Mouse (Mus musculus) liver, adult 2 months (tissue): Measurements from ENCODE around the gene Miga2.

Experiments used
- CTCF ChIP-seq: fragments of 200-500 bp; IDR thresholded peaks from 2 replicates; pipeline ENCODE4 v1.5.1; 2011; ENCODE audit warnings: low read depth, low read length, control low read depth
- POLR2A ChIP-seq: fragments of 200-500 bp; IDR thresholded peaks from 2 replicates; pipeline ENCODE4 v1.6.1; 2011; ENCODE audit warnings: low read length, control low read depth; ENCODE audit not compliant: insufficient read depth; ENCODE audit errors: extremely low read depth

DNA sequence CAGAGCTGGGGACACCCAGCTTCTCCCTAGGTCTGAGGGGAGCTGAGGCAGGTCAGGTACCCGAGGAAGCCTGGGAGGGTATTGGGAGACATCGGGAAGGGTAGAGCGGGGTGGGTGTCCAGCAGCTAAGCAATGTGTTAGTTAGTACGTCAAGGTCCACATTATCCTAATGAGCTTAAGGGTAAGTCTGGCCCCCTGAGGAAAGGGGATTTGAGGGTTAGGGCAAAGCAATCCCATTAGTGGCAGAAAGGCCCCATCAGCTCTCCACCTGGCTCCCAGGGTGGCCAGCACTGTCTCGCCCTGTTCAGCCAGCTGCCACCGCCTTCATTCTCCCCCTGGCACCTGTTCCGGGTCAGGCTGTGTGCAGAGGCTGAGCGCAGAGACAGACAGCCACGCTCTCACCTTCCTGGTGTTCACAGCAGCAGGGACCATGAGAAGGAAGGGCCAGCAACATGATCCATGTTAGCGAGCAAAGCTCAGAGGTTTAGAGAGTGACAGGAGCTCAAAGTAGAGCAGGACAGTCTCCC is 34.0 kb downstream of the Miga2 start:
- TF ChIP-seq POLR2A = no peak
- no peak for TF ChIP-seq CTCF
